Mouse (Mus musculus) limb, embryonic 14.5 days (tissue): Measurements from ENCODE around the gene Nfil3. TPM values are rescaled to one million over a fixed set of nuclear protein-coding genes. Genes with fewer than 3 reads are reported as not detected.

Experiments
- ATAC-seq: fragments of 200-750 bp; cut with Nextera tagmentation; 2 replicates; pipeline ENCODE4 v1.8.0; 2017; ENCODE audit warnings: low read depth, moderate number of reproducible peaks, moderate TSS enrichment; ENCODE audit not compliant: low FRiP score
- DNase-seq: peaks from one replicate; pipeline ENCODE4 v3.0.0-alpha.2; 2015; ENCODE audit warnings: low spot score
- H3K27ac ChIP-seq: fragments of 300-500 bp; sonication (generic); replicated peaks from 2 replicates; pipeline ENCODE4 v1.5.1; 2014; ENCODE audit warnings: low read depth, mild to moderate bottlenecking, low read length, moderate library complexity, mixed read lengths
- H3K27me3 ChIP-seq: fragments of 300-500 bp; sonication (generic); 2 replicates; pipeline ENCODE4 v1.6.1; 2014; ENCODE audit warnings: low read length, mixed read lengths; ENCODE audit not compliant: control insufficient read depth, insufficient read depth
- H3K36me3 ChIP-seq: fragments of 300-500 bp; sonication (generic); 2 replicates; pipeline ENCODE4 v1.6.1; 2014; ENCODE audit warnings: mild to moderate bottlenecking, low read length, moderate library complexity, mixed read lengths; ENCODE audit not compliant: control insufficient read depth, insufficient read depth
- H3K4me1 ChIP-seq: fragments of 300-500 bp; sonication (generic); 2 replicates; pipeline ENCODE4 v1.6.1; 2014; ENCODE audit warnings: antibody characterized with exemption, low read length, mixed read lengths; ENCODE audit not compliant: control insufficient read depth, insufficient read depth
- H3K4me2 ChIP-seq: fragments of 300-500 bp; sonication (generic); replicated peaks from 2 replicates; pipeline ENCODE4 v1.6.1; 2014; ENCODE audit warnings: low read depth, mild to moderate bottlenecking, low read length, moderate library complexity; ENCODE audit not compliant: severe bottlenecking
- H3K4me3 ChIP-seq: fragments of 300-500 bp; sonication (generic); replicated peaks from 2 replicates; pipeline ENCODE4 v1.5.1; 2014; ENCODE audit warnings: low read length
- H3K9ac ChIP-seq: fragments of 300-500 bp; sonication (generic); 2 replicates; pipeline ENCODE4 v1.6.1; 2014; ENCODE audit warnings: mild to moderate bottlenecking, low read depth, low read length, moderate library complexity; ENCODE audit not compliant: severe bottlenecking
- H3K9me3 ChIP-seq: fragments of 300-500 bp; sonication (generic); 2 replicates; pipeline ENCODE4 v1.6.1; 2016; ENCODE audit warnings: low read length; ENCODE audit not compliant: control insufficient read depth
- POLR2A ChIP-seq: fragments of 200-500 bp; IDR thresholded peaks from 2 replicates; pipeline ENCODE4 v1.8.0; 2012; ENCODE audit warnings: inconsistent platforms, mild to moderate bottlenecking, moderate library complexity, borderline replicate concordance; ENCODE audit not compliant: insufficient read depth, insufficient read length; ENCODE audit errors: extremely low read depth
- WGBS: fragments of 180-500 bp; shearing (Covaris S2); extraction: QIAGEN DNeasy Blood & Tissue Kit; methylation state at CpG from one replicate; pipeline ENCODE4 v1.1.7; 2014; 5-methylcytosine and 5-hydroxymethylcytosine counted together
- polyA plus RNA-seq, 2 experiments: library from polyadenylated mRNA; depleted of rRNA in 1 of 2; stranded (reverse) in 1 of 2; unstranded in 1 of 2; fragments of >200 nt; fragmentation: Nextera tagmentation in 1 of 2; extraction: Ambion mirVana in 1 of 2; gene quantifications; 2 replicates each; pipeline versions ENCODE4 v1.2.1 to v1.2.3; 2012 to 2014

Nfil3 gene
- polyA plus RNA-seq, 2 experiments = 9.2 to 29.5 TPM

GRCm38 (mm10) chr13:52918333-52918732 is 62.5 kb downstream of the Nfil3 start:
- TF ChIP-seq POLR2A = no peak
- H3K9ac ChIP-seq = no peak overlapping the region
- no peak overlapping the region for H3K4me3 ChIP-seq
- ATAC-seq (no peak), DNase-seq (no peak)
- no peaks in the 10 kb centered on the region for H3K27me3 ChIP-seq
- peaks cover 5% of the 10 kb centered on the region; the same call in 1 of the 2 replicates for H3K4me1 ChIP-seq
- no peak overlapping the region for H3K4me2 ChIP-seq
- H3K27ac ChIP-seq = no peak overlapping the region
- H3K9me3 ChIP-seq = no peaks in the 10 kb centered on the region
- 78% methylated on average over 5 of the region's 5 CpGs for WGBS
- no peaks in the 10 kb centered on the region for H3K36me3 ChIP-seq

Other genes starting within 250 kb of the Nfil3 start
- 34.0 and 38.9 TPM in 2 replicates for gene Auh, start 51.4 kb downstream of the Nfil3 start, polyA plus RNA-seq (2012; rRNA removed)
- gene Auh, start 51.4 kb downstream of the Nfil3 start, polyA plus RNA-seq (2014; fragmentation: Nextera tagmentation; extraction: Ambion mirVana) = 33.5 and 33.8 TPM in 2 replicates